Mouse (Mus musculus): ENCODE measurements around the gene Ubl5. TPM values are rescaled to one million over a fixed set of nuclear protein-coding genes. Genes with fewer than 3 reads are reported as not detected.

The Ubl5 gene
- polyA plus RNA-seq, 1 experiment from 2014 or later = 437 TPM

GRCm38 (mm10) chr9:20639486-20639885, 3.2 kb upstream of the Ubl5 start:
- 92% methylated on average over 4 of the region's 4 CpGs for WGBS
- no peak overlapping the region for H3K4me3 ChIP-seq
- no peaks in the 10 kb centered on the region for H3K27me3 ChIP-seq (ENCODE audit: insufficient read depth, poor library complexity, severe bottlenecking)
- H3K27ac ChIP-seq = no peak overlapping the region
- DNase-seq (ENCODE audit: low spot score) = no peak
- peaks cover 26% of the 10 kb centered on the region for H3K4me1 ChIP-seq (replicated peaks)
- 0 out of 2 replicates have a peak, but pooled peaks cover 3% of the 10 kb centered on the region for H3K9me3 ChIP-seq
- H3K36me3 ChIP-seq = peaks cover 30% of the 10 kb centered on the region

- no peak for DNase-seq (ENCODE audit: low spot score)
- peak overlapping the region; percentile 93 for H3K4me3 ChIP-seq
- H3K36me3 ChIP-seq = peaks cover 36% of the 10 kb centered on the region
- H3K27me3 ChIP-seq (ENCODE audit: insufficient read depth, poor library complexity, severe bottlenecking) = no peaks in the 10 kb centered on the region
- 0 out of 2 replicates have a peak, but pooled peaks cover 3% of the 10 kb centered on the region for H3K9me3 ChIP-seq
- WGBS = 31% methylated on average over 6 of the region's 6 CpGs
- H3K27ac ChIP-seq = peak overlapping the region; percentile 94
- peaks cover 33% of the 10 kb centered on the region for H3K4me1 ChIP-seq (replicated peaks)
These were observed 1.2 kb upstream of the Ubl5 start for GRCm38 (mm10) chr9:20641501-20641900.

GRCm38 (mm10) chr9:20642896-20643466, 303 bp downstream of the Ubl5 start:
- Histone ChIP-seq H3K36me3 (peaks cover 38% of the 10 kb centered on the region), H3K4me3 (peak overlapping the region; percentile 93), H3K27ac (peak overlapping the region; percentile 94), H3K4me1 (replicated peaks) (peaks cover 33% of the 10 kb centered on the region), H3K9me3 (0 out of 2 replicates have a peak, but pooled peaks cover 3% of the 10 kb centered on the region), H3K27me3 (ENCODE audit: insufficient read depth, poor library complexity, severe bottlenecking) (no peaks in the 10 kb centered on the region)
- peak; percentile 89 for DNase-seq (ENCODE audit: low spot score)
- under 1% methylated on average over 30 of the region's 30 CpGs for WGBS

GRCm38 (mm10) chr9:20643781-20644180, 1.1 kb downstream of the Ubl5 start:
- peak overlapping the region; percentile 94 for H3K27ac ChIP-seq
- H3K36me3 ChIP-seq = peaks cover 38% of the 10 kb centered on the region
- peak overlapping the region; percentile 93 for H3K4me3 ChIP-seq
- no peak for DNase-seq (ENCODE audit: low spot score)
- no peaks in the 10 kb centered on the region for H3K27me3 ChIP-seq (ENCODE audit: insufficient read depth, poor library complexity, severe bottlenecking)
- H3K9me3 ChIP-seq = 0 out of 2 replicates have a peak, but pooled peaks cover 3% of the 10 kb centered on the region
- peaks cover 33% of the 10 kb centered on the region for H3K4me1 ChIP-seq (replicated peaks)
- WGBS = 15% methylated on average over 13 of the region's 13 CpGs

- no peaks in the 10 kb centered on the region for H3K27me3 ChIP-seq (ENCODE audit: insufficient read depth, poor library complexity, severe bottlenecking)
- under 1% methylated on average over 43 of the region's 43 CpGs for WGBS
These were observed 1.8 kb downstream of the Ubl5 start, which contains the start of gene Fbxl12 for GRCm38 (mm10) chr9:20644360-20645081. Fbxl12 (minus strand) TSS chr9:20644767.

GRCm38 (mm10) chr9:20645121-20645520, 2.4 kb downstream of the Ubl5 start:
- 5% methylated on average over 17 of the region's 17 CpGs for WGBS
- Histone ChIP-seq H3K4me3 (peak overlapping the region; percentile 93), H3K36me3 (peaks cover 34% of the 10 kb centered on the region), H3K27me3 (ENCODE audit: insufficient read depth, poor library complexity, severe bottlenecking) (no peaks in the 10 kb centered on the region), H3K9me3 (0 out of 2 replicates have a peak, but pooled peaks cover 3% of the 10 kb centered on the region), H3K27ac (peak overlapping the region; percentile 94), H3K4me1 (replicated peaks) (peaks cover 33% of the 10 kb centered on the region)
- no peak for DNase-seq (ENCODE audit: low spot score)

More at GRCm38 (mm10) chr9:20644360-20645081, 1.8 kb downstream of the Ubl5 start, which contains the start of gene Fbxl12:
- Histone ChIP-seq H3K4me1 (replicated peaks) (peaks cover 33% of the 10 kb centered on the region), H3K27ac (peak within 1 kb of the TSS; percentile 94), H3K4me3 (peak within 1 kb of the TSS; percentile 93), H3K36me3 (peaks cover 36% of the 10 kb centered on the region), H3K9me3 (0 out of 2 replicates have a peak, but pooled peaks cover 3% of the 10 kb centered on the region)
- DNase-seq (ENCODE audit: low spot score) = peak; percentile 80

- peak within 1 kb of the TSS; percentile 91 for H3K27ac ChIP-seq
- no peaks in the 10 kb centered on the region for H3K9me3 ChIP-seq
- WGBS = under 1% methylated on average over 45 of the region's 45 CpGs
- H3K4me1 ChIP-seq (replicated peaks) = peaks cover 42% of the 10 kb centered on the region
- peak within 1 kb of the TSS; percentile 99 for H3K4me3 ChIP-seq
- DNase-seq (ENCODE audit: low spot score) = peak; percentile 98
- H3K36me3 ChIP-seq = peaks cover 62% of the 10 kb centered on the region
- no peaks in the 10 kb centered on the region for H3K27me3 ChIP-seq (ENCODE audit: insufficient read depth, poor library complexity, severe bottlenecking)
These were observed 9.1 kb downstream of the Ubl5 start, which contains the start of gene Pin1 for GRCm38 (mm10) chr9:20651602-20652259. Pin1 (plus strand) TSS chr9:20652095.

GRCm38 (mm10) chr9:20652260-20652658, 9.6 kb downstream of the Ubl5 start:
- H3K9me3 ChIP-seq = no peaks in the 10 kb centered on the region
- DNase-seq (ENCODE audit: low spot score) = no peak
- H3K27ac ChIP-seq = peak overlapping the region; percentile 91
- peaks cover 62% of the 10 kb centered on the region for H3K36me3 ChIP-seq
- under 1% methylated on average over 25 of the region's 25 CpGs for WGBS
- H3K27me3 ChIP-seq (ENCODE audit: insufficient read depth, poor library complexity, severe bottlenecking) = no peaks in the 10 kb centered on the region
- peaks cover 42% of the 10 kb centered on the region for H3K4me1 ChIP-seq (replicated peaks)
- H3K4me3 ChIP-seq = peak overlapping the region; percentile 99

- peak overlapping the region; percentile 99 for H3K4me3 ChIP-seq
- peaks cover 62% of the 10 kb centered on the region for H3K36me3 ChIP-seq
These were observed 11.2 kb downstream of the Ubl5 start for GRCm38 (mm10) chr9:20653859-20654258.

GRCm38 (mm10) chr9:20657546-20657945, 14.9 kb downstream of the Ubl5 start:
- H3K4me1 ChIP-seq (replicated peaks) = peaks cover 36% of the 10 kb centered on the region
- 98% methylated on average over 3 of the region's 3 CpGs for WGBS
- peaks cover 94% of the 10 kb centered on the region for H3K36me3 ChIP-seq
- no peaks in the 10 kb centered on the region for H3K9me3 ChIP-seq
- no peaks in the 10 kb centered on the region for H3K27me3 ChIP-seq (ENCODE audit: insufficient read depth, poor library complexity, severe bottlenecking)
- no peak overlapping the region for H3K27ac ChIP-seq
- H3K4me3 ChIP-seq = no peak overlapping the region
- DNase-seq (ENCODE audit: low spot score) = no peak

More at GRCm38 (mm10) chr9:20653859-20654258, 11.2 kb downstream of the Ubl5 start:
- Histone ChIP-seq H3K9me3 (no peaks in the 10 kb centered on the region), H3K27ac (no peak overlapping the region), H3K27me3 (ENCODE audit: insufficient read depth, poor library complexity, severe bottlenecking) (no peaks in the 10 kb centered on the region), H3K4me1 (replicated peaks) (peaks cover 42% of the 10 kb centered on the region)
- 94% methylated on average over 3 of the region's 3 CpGs for WGBS
- DNase-seq (ENCODE audit: low spot score) = no peak

- 62% methylated on average over 3 of the region's 3 CpGs for WGBS
These were observed 19.6 kb downstream of the Ubl5 start for GRCm38 (mm10) chr9:20662325-20662724.

GRCm38 (mm10) chr9:20662874-20663273, 20.2 kb downstream of the Ubl5 start:
- peak overlapping the region; percentile 69 for H3K27ac ChIP-seq
- H3K4me1 ChIP-seq (replicated peaks) = peaks cover 48% of the 10 kb centered on the region
- H3K27me3 ChIP-seq (ENCODE audit: insufficient read depth, poor library complexity, severe bottlenecking) = no peaks in the 10 kb centered on the region
- DNase-seq (ENCODE audit: low spot score) = peak; percentile 32
- H3K4me3 ChIP-seq = no peak overlapping the region
- no peaks in the 10 kb centered on the region for H3K9me3 ChIP-seq
- peaks cover 76% of the 10 kb centered on the region for H3K36me3 ChIP-seq
- 83% methylated on average over 8 of the region's 8 CpGs for WGBS

More at GRCm38 (mm10) chr9:20662325-20662724, 19.6 kb downstream of the Ubl5 start:
- Histone ChIP-seq H3K4me1 (replicated peaks) (peaks cover 48% of the 10 kb centered on the region), H3K4me3 (no peak overlapping the region), H3K9me3 (no peaks in the 10 kb centered on the region), H3K36me3 (peaks cover 81% of the 10 kb centered on the region), H3K27me3 (ENCODE audit: insufficient read depth, poor library complexity, severe bottlenecking) (no peaks in the 10 kb centered on the region), H3K27ac (peak overlapping the region; percentile 69)
- peak; percentile 73 for DNase-seq (ENCODE audit: low spot score)
